Mouse (Mus musculus) mature B cell (primary cell): ENCODE data around the gene Brip1.
"Not testable (repeated sequence)": the region's sequence is repeated elsewhere in the genome, so short reads cannot be mapped to it uniquely, and the experiment has no call there.

Source experiments
- in situ Hi-C: fragments of 300-500 bp; cut with MboI; formaldehyde crosslinking; loops from 2 replicates; pipeline ENCODE4 v1.14.3; 2019

The Brip1 gene

GRCm38 (mm10) chr11:86201037-86201786, at the start of gene Brip1:
Gene Brip1, minus strand, starts transcription at chr11:86201193.
- in situ Hi-C loops = no loop called here

GRCm38 (mm10) chr11:86232446-86232845, 31.5 kb upstream of the Brip1 start:
- in situ Hi-C loops = no loop called here

- in situ Hi-C loops = no loop called here
Observed at GRCm38 (mm10) chr11:86231781-86232350, 30.9 kb upstream of the Brip1 start.

- in situ Hi-C loops = no loop called here
Observed at GRCm38 (mm10) chr11:86226646-86227180, 25.7 kb upstream of the Brip1 start.

GRCm38 (mm10) chr11:86225761-86226160, 24.8 kb upstream of the Brip1 start:
- in situ Hi-C loops = no loop called here

GRCm38 (mm10) chr11:86211803-86212202, 10.8 kb upstream of the Brip1 start:
- in situ Hi-C loops = no loop called here

- in situ Hi-C loops = no loop called here
Observed at GRCm38 (mm10) chr11:86209123-86209522, 8.1 kb upstream of the Brip1 start.

- in situ Hi-C loops = no loop called here
Observed at GRCm38 (mm10) chr11:86205876-86206275, 4.9 kb upstream of the Brip1 start.

- in situ Hi-C loops = no loop called here
Observed at GRCm38 (mm10) chr11:86205031-86205430, 4.0 kb upstream of the Brip1 start.

- in situ Hi-C loops = no loop called here
Observed at GRCm38 (mm10) chr11:86201901-86202675, 1.1 kb upstream of the Brip1 start.

GRCm38 (mm10) chr11:86200460-86201021, 452 bp downstream of the Brip1 start:
- in situ Hi-C loops = no loop called here

GRCm38 (mm10) chr11:86199733-86200132, 1.3 kb downstream of the Brip1 start:
- in situ Hi-C loops = no loop called here

- in situ Hi-C loops = not testable (repeated sequence)
Observed at GRCm38 (mm10) chr11:86185224-86185623, 15.8 kb downstream of the Brip1 start.

GRCm38 (mm10) chr11:86175833-86176232, 25.2 kb downstream of the Brip1 start:
- in situ Hi-C loops = loop anchor here (10.0 kb wide), 1 partner anchor 331 kb away; no protein-coding TSS in a partner anchor

GRCm38 (mm10) chr11:86174173-86174572, 26.8 kb downstream of the Brip1 start:
- in situ Hi-C loops = loop anchor here (10.0 kb wide), 1 partner anchor 329 kb away; no protein-coding TSS in a partner anchor

- in situ Hi-C loops = loop anchor here (10.0 kb wide), 1 partner anchor 326 kb away; no protein-coding TSS in a partner anchor
Observed at GRCm38 (mm10) chr11:86170743-86171142, 30.2 kb downstream of the Brip1 start.

- in situ Hi-C loops = no loop called here
Observed at GRCm38 (mm10) chr11:86160251-86160650, 40.7 kb downstream of the Brip1 start.

GRCm38 (mm10) chr11:86158950-86159349, 42.0 kb downstream of the Brip1 start:
- in situ Hi-C loops = no loop called here

- in situ Hi-C loops = no loop called here
Observed at GRCm38 (mm10) chr11:86155638-86156037, 45.4 kb downstream of the Brip1 start.

- in situ Hi-C loops = no loop called here
Observed at GRCm38 (mm10) chr11:86131324-86131723, 69.7 kb downstream of the Brip1 start.

- in situ Hi-C loops = no loop called here
Observed at GRCm38 (mm10) chr11:86117078-86117869, 83.7 kb downstream of the Brip1 start.
